Mouse (Mus musculus) embryonic fibroblast, embryonic 13.5 days (primary cell): ENCODE data around the gene Gfpt2. TPM values are rescaled to one million over a fixed set of nuclear protein-coding genes. Genes with fewer than 3 reads are reported as not detected.
"Not testable (repeated sequence)": the region's sequence is repeated elsewhere in the genome, so short reads cannot be mapped to it uniquely, and the experiment has no call there.

Experiments used
- H3K27ac ChIP-seq: 2 replicates; pipeline ENCODE4 v1.5.1; 2012; ENCODE audit warnings: low read length, control low read depth, inconsistent platforms; ENCODE audit not compliant: insufficient read depth
- H3K4me1 ChIP-seq: 2 replicates; pipeline ENCODE4 v1.6.1; 2011; ENCODE audit warnings: low read length; ENCODE audit not compliant: control insufficient read depth, insufficient read depth
- H3K4me3 ChIP-seq: 2 replicates; pipeline ENCODE4 v1.5.1; 2011; ENCODE audit warnings: mild to moderate bottlenecking, control low read depth, low read length; ENCODE audit not compliant: insufficient read depth
- CTCF ChIP-seq: IDR thresholded peaks from 2 replicates; pipeline ENCODE4 v1.5.1; 2011; ENCODE audit warnings: mild to moderate bottlenecking, control low read depth, low read length, moderate library complexity, borderline replicate concordance; ENCODE audit not compliant: insufficient read depth
- POLR2A ChIP-seq: IDR thresholded peaks from 2 replicates; pipeline ENCODE4 v1.6.1; 2011; ENCODE audit warnings: low read depth, mild to moderate bottlenecking, control low read depth, low read length, moderate library complexity
- polyA plus RNA-seq: library from polyadenylated mRNA; stranded (reverse); fragments of >200 nt; gene quantifications from 2 replicates; pipeline ENCODE4 v1.2.4, GENCODE M21; 2011; ENCODE audit warnings: low read depth; ENCODE audit not compliant: missing spikeins, insufficient read length

Gfpt2 gene
- polyA plus RNA-seq, 1 experiment = 13.9 TPM

DNA sequence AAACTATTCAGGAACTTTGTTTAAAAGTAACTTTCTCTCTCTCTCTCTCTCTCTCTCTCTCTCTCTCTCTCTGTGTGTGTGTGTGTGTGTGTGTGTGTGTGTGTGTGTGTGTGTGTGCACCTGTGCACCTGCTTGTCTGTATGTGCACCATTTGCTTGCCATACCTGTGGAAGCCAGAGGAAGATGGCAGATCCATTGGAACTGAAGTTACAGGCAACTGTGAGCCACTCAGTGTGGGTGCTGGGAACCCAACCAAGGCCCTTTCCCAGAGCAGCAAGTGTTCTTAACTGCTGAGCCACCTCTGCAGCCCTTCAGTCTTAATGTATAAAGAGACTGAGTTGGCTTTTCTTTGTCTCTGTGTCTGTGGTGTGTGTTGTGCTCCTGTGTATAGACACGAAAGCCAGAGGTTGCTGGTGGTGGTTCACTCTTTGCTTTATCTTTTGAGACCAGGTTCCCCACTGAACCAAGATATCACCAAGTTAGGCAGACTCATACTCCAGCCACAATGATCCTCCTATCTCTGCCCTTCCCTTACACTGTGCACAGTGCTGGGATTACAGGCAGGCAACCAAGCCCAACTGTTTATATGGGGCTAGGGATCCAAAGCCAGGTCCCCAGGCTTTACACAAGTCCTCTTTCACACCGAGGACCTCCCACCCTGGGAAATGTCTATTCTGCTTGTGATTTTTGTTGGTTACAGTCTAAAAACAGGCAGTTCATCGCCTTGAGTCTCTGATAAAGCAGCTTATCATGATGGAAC lies 28.4 kb upstream of the Gfpt2 start:
- no peak for TF ChIP-seq POLR2A
- no peak overlapping the region for H3K27ac ChIP-seq
- H3K4me3 ChIP-seq = no peak overlapping the region
- peaks cover 4% of the 10 kb centered on the region; the same call in 1 of the 2 replicates for H3K4me1 ChIP-seq

DNA sequence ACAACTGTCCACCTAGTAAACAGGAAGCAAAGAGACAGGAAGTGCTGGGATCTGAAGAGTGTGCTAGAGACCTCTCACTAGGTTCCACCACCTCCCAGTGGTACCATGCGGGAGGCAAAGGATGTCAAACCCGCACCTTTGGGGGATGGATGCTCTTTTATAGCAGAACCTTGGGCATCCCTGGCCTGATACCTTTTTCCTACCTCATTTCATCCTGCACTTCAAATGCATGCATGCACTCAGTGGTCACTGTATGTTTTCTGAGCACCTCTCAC lies 27.9 kb upstream of the Gfpt2 start:
- Histone ChIP-seq H3K4me3 (no peak overlapping the region), H3K27ac (no peak overlapping the region), H3K4me1 (peaks cover 4% of the 10 kb centered on the region; the same call in 1 of the 2 replicates)
- TF ChIP-seq CTCF (no peak), POLR2A (no peak)

- not testable (repeated sequence) for H3K4me1 ChIP-seq, H3K27ac ChIP-seq, H3K4me3 ChIP-seq
Measured at GRCm38 (mm10) chr11:49767497-49767896, 26.5 kb upstream of the Gfpt2 start.

- Histone ChIP-seq H3K27ac (no peak overlapping the region), H3K4me1 (peaks cover 4% of the 10 kb centered on the region; the same call in 1 of the 2 replicates), H3K4me3 (no peak overlapping the region)
- TF ChIP-seq POLR2A = no peak
- no peak for TF ChIP-seq CTCF
Measured at GRCm38 (mm10) chr11:49768781-49769180, 25.2 kb upstream of the Gfpt2 start.

DNA sequence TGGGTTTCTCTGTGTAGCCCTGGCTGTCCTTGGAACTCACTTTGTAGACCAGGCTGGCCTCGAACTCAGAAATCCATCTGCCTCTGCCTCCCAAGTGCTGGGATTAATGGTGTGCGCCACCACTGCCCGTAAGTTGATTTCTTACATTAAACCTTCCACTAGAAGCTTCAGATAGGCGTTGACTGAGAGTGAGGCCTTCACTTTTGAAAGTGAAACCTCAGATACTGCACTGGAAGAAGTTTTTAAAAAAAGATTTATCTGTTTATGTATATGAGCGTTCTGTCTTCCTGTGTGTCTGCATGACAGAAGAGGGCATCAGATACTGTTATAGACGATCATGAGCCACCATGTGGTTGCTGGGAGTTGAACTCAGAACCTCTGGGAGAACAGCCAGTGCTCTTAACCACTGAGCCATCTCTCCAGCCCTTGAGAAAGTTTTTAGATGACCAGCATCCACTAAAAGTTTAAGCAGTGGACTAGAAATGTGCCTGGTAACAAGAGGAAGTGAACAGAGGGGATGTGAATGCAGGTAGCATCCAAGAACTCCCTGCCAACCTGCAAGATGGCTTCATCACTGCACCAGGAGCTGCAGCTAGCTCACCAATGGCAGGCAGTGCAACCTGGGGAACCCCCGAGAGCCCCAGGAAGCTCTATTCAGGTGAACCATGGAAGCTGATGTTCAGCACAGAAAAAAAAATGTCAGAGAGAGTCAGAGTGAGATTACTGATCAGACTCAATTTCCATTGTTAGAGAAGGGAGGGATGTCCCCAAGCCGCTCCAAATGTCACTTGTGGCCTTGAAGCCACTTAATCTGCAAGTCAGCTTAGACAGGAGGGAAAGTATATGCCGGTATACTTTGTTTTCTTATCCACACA lies 23.1 kb upstream of the Gfpt2 start:
- no peak for TF ChIP-seq POLR2A
- no peak for TF ChIP-seq CTCF
- no peaks in the 10 kb centered on the region for H3K4me1 ChIP-seq
- no peak overlapping the region for H3K27ac ChIP-seq
- H3K4me3 ChIP-seq = no peak overlapping the region

- no peak overlapping the region for H3K27ac ChIP-seq
- no peak overlapping the region for H3K4me3 ChIP-seq
- TF ChIP-seq POLR2A (no peak), CTCF (no peak)
- no peaks in the 10 kb centered on the region for H3K4me1 ChIP-seq
Measured at GRCm38 (mm10) chr11:49772251-49772650, 21.7 kb upstream of the Gfpt2 start.

DNA sequence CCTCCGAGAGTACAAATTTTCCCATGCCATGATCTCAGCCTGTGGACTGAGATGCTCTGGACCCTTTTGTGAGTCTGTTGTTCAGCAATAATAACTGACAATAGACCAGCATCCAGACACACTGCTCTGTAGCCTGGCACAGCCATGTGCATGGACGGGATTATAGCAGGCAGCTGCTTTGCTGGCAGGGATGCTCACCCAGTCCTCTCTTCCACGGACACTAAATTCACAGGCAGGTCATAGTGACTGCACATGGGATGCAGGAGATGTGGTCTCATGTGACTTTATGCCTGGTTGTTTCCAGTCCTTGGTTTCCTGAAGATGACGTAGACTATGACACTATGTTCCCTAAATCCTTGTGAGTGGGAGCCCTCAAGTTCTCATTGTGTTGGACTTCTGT lies 19.1 kb upstream of the Gfpt2 start:
- TF ChIP-seq CTCF (no peak), POLR2A (no peak)
- H3K4me1 ChIP-seq = no peaks in the 10 kb centered on the region
- H3K4me3 ChIP-seq = no peak overlapping the region
- no peak overlapping the region for H3K27ac ChIP-seq

DNA sequence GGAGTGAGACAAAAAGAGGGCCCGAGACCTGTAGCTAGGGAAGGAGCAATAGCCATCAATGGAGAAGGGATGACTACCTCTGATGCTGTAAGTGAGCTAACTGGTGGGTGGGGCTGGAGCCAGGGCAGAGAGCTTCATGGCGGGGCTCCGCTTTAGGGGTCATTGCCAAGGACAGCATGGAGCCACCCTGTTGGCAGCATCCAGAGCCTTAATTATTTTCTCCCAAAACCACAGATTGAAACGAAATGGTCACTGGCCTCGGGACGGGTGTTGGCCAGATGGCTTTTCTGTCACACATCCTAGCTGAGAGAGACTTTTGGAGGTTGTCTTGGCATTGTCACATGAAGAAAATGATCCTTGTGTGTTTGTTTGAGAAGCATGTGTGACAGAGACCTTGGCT lies 15.1 kb upstream of the Gfpt2 start:
- Histone ChIP-seq H3K4me1 (no peaks in the 10 kb centered on the region), H3K27ac (no peak overlapping the region), H3K4me3 (no peak overlapping the region)
- TF ChIP-seq POLR2A (no peak), CTCF (no peak)

DNA sequence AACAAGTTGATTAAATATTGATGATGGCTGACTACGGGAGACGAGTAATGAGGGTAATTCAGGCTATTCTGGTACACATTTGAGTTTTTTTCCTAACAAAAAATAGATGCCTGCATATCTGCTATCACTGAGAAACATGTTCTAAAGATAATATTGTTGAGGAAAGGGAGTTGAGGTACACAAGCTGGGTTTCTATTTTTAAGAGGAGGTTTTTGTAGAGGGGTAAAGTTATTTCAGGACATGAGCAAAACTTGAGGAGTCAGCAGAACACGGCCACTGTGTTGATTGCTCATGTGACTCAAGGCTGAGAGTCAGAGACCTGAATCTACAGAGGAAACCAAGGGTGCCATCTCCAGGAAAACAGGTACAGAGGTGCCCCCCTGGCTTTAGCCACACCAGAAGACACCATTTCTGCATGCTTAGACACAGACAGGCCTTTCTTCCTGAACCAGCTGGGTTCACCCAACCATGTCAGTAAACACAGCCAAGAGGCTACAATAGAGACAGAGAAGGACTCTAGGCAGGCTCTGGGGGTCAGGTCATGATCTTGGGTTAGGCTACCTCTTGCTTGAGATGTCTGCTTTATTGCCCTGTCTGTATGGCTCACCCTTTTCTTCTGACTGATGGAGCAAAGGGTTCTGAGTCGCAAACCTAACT lies 13.7 kb upstream of the Gfpt2 start:
- Histone ChIP-seq H3K4me3 (no peak overlapping the region), H3K27ac (no peak overlapping the region), H3K4me1 (no peaks in the 10 kb centered on the region)
- TF ChIP-seq CTCF = no peak
- TF ChIP-seq POLR2A = no peak

DNA sequence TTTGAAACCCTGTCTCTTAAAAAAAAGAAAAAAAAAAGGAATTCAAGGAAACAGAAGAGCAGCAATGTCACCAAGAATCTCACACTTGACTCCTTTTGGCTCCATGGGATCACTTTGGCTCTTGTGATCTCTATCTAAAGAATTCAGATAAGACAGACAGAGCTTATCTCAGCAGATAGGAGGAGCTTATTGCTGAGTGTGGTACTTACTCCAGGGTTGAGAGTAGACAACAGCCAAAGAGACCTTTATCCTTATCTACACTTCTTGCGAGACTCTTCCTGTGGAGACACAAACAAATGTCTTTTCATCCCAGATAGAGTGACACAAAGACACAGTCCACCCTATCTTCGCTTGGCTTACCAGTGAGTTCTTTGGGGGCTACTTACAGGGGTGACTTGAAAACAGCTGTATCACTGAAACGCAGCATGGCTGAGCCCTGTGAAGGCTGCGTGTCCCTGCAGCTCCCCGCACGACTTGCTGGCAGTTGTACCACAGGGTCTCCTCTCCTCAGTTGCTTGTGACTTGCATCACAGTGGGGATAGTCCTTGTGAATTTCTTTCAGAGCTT lies 12.1 kb upstream of the Gfpt2 start:
- Histone ChIP-seq H3K27ac (no peak overlapping the region), H3K4me3 (no peak overlapping the region), H3K4me1 (no peaks in the 10 kb centered on the region)
- TF ChIP-seq CTCF = no peak
- TF ChIP-seq POLR2A = no peak
